Mouse (Mus musculus): ENCODE results near the gene Cerk. TPM values are rescaled to one million over a fixed set of nuclear protein-coding genes. Genes with fewer than 3 reads are reported as not detected.
"Not testable (repeated sequence)": the region's sequence is repeated elsewhere in the genome, so short reads cannot be mapped to it uniquely, and the experiment has no call there.

Gene Cerk
- total RNA-seq (2015; ENCODE audit: low replicate concordance) = 7.9 and 10.1 TPM in 2 replicates
- 5.5 and 10.0 TPM in 2 replicates for total RNA-seq (2017; ENCODE audit: low replicate concordance)

DNA sequence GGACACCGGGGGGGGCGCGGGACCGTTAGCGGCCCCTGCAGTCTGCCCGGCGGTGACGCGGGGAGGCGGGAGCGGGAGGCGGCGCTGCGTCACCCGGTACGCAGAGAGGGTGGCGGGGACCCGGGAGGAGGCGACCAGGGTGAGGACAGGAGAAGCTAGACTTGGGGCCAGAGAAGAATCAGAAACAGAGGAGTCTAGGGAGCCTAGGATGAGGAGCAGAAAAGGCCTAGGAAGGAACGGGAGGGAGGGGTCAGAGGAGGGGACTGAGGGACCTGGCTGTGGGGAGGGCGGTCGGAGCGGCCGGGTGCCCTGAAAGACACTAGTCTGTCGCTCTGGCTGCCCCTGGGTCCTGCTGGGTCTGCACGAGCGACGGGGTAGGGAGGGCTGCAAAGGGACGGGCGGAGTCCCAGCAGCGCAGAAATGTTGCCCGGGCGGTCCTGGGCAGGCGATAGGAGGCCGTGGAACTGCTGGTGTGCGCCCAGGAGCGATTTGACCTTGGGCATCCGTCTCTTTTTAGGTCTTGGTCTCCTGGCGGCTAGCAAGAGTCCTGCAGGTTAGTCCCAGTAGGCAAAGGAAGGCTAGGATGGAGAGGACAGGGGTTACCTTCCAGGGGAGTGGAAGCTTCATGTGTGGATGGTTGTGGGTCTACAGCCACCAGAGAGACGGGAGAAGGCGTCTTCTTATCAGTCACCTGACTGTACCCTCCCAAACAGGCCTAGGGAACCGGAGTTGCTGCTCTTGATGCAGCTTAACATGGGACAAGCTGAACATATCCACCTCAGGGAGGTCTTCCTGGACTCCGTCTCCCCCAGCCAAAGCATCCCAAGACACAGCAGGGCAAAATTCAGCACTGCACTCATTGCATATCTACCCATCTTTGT is at the start of gene Cerk:
Cerk (minus strand) TSS at position 453 of the 881 bp plus-strand sequence.
- ATAC-seq (replicated peaks; ENCODE audit: low FRiP score, poor library complexity, severe bottlenecking) = no peak

DNA sequence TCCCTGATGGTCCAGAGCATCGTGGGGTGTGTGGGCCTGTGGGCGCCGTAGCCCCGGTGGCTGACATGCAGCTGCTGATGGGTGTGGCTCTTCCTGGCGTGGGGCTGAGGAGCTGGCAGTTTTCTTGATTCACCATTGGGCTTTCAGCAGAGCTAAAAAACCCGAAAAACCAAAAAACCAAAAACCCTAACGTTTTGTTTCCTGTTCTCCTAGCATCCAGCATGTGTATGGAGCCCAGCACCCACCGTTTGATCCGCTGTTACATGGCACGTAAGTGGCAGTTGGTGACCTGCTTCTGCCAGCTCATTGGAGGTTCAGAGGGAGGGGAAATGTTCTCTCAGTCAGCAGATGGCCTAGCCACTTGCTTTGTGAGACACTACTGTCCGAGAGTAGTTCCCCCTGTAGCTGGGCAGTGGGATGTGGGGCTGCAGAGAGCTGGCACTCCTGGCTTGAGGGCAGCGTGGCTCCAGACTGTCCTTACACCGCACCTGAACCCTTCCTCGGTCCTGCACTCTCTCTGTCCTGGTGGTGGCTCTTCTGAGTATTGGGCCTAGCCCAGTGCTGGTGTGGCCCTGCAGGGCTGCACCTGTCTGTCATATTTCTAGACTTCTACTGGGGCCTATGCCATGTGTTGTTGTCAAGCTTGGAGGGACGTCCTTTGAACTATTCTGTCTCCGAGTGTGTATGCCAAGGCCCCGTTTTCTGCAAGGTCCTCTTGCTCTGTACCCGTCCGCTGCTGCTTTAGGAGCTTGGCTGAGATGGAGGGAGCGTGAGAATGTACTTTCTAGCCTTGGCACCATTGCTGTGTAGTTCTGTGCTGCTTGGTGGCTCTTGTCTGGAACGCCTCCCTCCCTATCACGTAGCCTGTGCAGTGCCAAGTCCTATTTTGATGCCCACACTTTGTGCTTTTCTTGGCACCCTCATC is 48.8 kb upstream of the Cerk start:
- no peak for ATAC-seq (replicated peaks; ENCODE audit: low FRiP score, poor library complexity, severe bottlenecking)

DNA sequence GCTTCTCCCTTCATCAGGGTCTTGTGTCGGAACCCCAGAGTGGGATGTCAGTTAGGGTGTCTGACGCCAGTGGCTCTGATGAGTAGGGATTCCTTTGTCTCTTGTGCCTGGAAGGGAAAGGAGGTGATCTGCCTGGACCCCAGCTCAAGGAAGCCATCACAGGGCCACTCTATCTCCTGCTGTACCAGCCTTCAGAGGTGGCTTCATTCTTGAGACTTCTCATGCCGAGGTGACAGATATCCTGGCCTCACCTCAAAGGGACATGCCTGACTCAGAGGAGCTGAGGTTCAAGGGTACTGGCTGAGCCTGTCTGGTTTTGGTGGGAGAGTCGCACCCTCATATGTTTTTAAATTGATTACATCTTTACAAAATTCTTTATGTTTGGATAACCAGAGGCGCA is 48.1 kb upstream of the Cerk start:
- no peak for ATAC-seq (replicated peaks; ENCODE audit: low FRiP score, poor library complexity, severe bottlenecking)

GRCm38 (mm10) chr15:86231831-86232512 is 46.0 kb upstream of the Cerk start:
- no peak for ATAC-seq (replicated peaks; ENCODE audit: low FRiP score, poor library complexity, severe bottlenecking)

- no peak for ATAC-seq (replicated peaks; ENCODE audit: low FRiP score, poor library complexity, severe bottlenecking)
Measured at GRCm38 (mm10) chr15:86231170-86231569, 45.2 kb upstream of the Cerk start.

DNA sequence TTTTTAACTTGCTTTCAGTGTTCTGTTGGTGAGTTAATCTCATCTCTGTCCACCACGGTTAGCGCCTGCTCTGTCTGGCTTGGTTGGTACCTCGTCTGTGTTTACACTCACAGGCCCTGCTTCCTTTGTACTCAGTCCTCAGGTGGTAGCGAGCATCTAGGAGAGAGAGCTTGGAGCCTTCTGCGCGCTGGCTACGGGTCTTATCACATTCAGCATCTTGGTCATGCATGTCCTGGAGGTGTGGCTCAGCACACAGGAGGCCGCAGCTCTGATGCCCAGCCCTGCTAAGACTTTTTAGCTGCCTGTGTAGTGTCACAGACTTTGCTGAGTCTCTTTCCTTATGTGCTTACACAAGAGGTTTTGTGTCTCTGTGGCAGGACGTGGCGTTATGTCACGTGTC is 43.7 kb upstream of the Cerk start:
- no peak for ATAC-seq (replicated peaks; ENCODE audit: low FRiP score, poor library complexity, severe bottlenecking)

DNA sequence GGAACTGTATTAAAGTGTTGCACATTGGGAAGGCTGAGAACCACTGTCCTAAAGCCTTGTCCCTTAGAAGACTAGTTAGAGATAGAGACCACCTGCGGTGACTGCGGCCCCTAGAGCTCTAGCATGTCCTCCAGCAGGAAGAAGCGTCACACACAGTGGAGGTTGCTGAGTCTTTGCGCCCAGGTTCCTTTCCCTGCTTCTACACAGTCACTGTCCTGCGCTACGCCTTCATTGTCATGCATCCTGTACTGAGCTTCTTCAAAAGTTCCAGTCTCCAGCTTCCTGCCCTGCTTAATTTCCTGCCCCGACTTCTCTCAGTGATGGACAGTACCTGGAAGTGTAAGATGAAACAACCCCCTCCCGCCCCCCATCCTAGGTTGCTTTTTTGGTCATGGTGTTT is 43.1 kb upstream of the Cerk start:
- ATAC-seq (replicated peaks; ENCODE audit: low FRiP score, poor library complexity, severe bottlenecking) = no peak

DNA sequence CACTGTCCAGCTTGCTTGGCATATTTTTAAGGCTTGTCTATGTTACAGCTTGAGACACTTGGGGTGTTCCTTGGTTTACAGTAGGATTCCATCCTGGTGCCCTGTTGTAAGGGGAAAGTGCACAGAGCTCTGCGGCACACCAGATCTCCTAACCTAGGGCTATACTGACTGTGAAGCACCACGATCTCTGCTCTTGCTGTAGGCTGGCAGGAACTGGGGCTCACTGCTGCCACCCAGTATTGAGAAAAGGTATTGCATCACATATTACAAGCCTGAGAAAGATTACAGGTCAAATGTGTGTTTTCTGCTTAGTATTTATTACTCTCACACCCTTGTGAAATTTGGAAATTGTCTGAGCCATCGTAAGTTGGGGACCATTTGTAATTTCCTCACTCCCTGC is 42.2 kb upstream of the Cerk start:
- peak; percentile 75 for ATAC-seq (replicated peaks; ENCODE audit: low FRiP score, poor library complexity, severe bottlenecking)

- no peak for ATAC-seq (replicated peaks; ENCODE audit: low FRiP score, poor library complexity, severe bottlenecking)
Measured at GRCm38 (mm10) chr15:86226968-86227367, 41.0 kb upstream of the Cerk start.

- ATAC-seq (replicated peaks; ENCODE audit: low FRiP score, poor library complexity, severe bottlenecking) = no peak
Measured at GRCm38 (mm10) chr15:86226221-86226620, 40.3 kb upstream of the Cerk start.

DNA sequence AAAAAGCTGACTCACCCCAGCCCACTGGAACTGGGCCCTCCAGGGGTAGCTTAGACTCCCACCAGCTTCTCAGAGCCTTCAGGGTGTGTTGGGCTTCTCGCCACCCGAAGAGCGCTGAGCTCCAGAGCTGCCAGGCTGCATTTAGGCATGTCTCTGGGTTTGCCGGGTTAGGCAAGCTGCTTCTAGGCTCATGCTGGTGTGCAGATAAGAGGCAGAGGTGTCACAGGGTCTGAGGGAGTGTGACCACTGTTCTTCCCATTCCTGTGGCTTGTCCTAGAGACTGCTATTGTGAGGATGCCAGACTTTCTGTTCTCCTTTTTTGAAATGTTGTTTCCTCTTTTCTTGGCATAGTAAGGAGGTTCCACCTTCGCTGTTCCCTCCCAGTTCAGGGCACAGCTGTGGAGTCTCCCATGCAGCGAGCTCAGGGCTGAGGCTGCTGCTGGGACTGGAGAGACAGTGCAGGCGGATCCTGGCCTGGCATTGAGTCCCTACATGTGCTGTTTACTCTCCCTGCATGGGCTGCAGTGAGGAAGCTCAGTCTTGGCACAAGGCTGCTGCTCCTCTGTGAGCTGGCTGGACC is 39.1 kb upstream of the Cerk start:
- no peak for ATAC-seq (replicated peaks; ENCODE audit: low FRiP score, poor library complexity, severe bottlenecking)

DNA sequence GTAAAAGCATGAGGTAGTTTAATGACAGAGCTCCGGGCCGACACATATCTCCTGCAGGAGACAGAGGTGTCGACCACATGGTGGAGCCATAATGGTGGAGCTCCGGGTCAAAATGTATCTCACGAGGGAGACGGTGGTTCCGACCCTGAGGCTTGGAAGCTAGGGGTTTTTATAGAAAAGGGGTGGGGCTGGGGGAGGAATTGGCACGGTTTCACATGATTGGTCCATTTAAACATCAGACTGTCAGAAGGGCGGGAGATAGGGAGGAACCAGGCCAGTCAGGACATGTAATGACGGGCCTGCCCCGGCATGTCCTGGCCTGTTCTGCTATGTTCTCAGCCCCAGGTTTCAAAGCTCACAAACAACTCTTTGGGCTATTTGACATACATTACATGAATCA is 36.0 kb upstream of the Cerk start:
- ATAC-seq (replicated peaks; ENCODE audit: low FRiP score, poor library complexity, severe bottlenecking) = not testable (repeated sequence)

GRCm38 (mm10) chr15:86221369-86221768 is 35.4 kb upstream of the Cerk start:
- ATAC-seq (replicated peaks; ENCODE audit: low FRiP score, poor library complexity, severe bottlenecking) = no peak

GRCm38 (mm10) chr15:86220715-86221114 is 34.8 kb upstream of the Cerk start:
- no peak for ATAC-seq (replicated peaks; ENCODE audit: low FRiP score, poor library complexity, severe bottlenecking)

DNA sequence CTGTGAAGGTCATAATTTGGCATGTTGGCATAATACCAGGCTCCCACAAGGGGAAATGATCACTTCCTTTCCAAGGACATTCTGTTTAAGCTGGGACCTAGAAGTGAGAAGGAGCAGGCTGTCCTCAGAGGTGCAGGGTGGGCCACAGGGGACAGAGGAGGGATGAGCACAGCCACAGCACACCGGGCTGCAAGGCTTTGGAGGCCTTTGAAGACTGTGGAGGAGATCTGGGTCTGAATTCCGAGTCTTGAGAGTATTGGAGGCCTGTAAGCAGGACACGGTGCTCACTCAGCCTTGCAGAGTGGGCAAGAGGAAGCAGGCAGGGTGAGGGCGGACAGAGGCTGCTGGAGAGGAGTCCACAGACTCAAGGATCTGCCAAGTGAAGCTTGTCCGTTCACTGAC is 34.3 kb upstream of the Cerk start:
- ATAC-seq (replicated peaks; ENCODE audit: low FRiP score, poor library complexity, severe bottlenecking) = no peak

DNA sequence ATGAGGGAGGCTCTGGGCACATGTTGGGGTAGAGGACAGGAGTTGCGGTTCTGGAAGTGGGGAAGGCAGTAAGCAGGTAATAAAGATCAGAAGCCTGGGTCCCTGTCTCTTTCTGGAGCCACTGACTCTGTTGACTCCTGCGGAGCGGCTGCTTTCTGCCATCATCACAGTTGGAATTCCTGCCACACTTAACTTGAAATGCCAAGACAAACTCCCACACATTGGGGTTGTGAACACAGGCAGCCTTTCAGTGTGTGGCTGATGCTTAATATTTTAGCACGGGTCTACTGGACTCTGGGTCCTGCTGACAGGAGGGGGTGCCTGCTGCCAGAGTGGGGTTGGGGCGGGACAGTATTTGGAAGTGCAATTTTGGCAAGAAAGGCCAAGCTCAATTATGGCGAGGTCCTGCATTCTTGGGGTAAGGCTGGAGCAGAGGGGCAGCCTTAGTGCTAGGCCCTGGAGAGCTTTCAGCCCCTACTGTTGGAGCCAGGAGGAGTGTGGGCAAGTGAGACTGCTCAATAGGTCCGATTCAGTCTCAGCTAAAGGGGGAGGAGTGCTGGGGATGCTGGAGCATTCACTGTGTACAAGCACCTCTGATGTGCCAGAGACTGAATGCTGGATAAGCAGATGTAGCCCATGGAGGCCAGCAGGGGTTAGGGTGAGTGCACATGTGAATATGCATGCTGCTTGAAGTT is 33.7 kb upstream of the Cerk start:
- ATAC-seq (replicated peaks; ENCODE audit: low FRiP score, poor library complexity, severe bottlenecking) = no peak

DNA sequence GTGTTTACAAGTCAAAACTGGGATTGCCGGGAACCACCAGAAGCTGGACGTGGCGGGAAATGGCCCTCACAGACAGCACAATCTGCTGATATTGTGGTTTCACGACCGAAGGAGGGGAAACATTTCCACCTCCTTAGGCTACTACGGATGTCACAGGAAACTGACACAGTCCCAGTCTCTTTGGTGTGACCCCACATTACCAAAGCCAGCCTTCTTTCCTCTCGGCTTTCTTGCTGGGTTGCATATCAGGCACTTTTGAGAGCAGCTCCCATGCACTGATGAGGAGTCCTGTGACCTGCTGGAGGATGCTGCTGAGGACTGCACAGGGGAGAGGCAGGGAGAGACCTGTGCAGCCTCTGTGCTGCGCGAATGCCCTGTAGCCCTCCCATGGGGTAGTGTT is 30.7 kb upstream of the Cerk start:
- ATAC-seq (replicated peaks; ENCODE audit: low FRiP score, poor library complexity, severe bottlenecking) = not testable (repeated sequence)

- peak; percentile 62 for ATAC-seq (replicated peaks; ENCODE audit: low FRiP score, poor library complexity, severe bottlenecking)
Measured at GRCm38 (mm10) chr15:86214549-86215201, 28.7 kb upstream of the Cerk start.

Data from erythroid progenitor cell, adult 5-6 weeks (primary cell).